Mouse (Mus musculus) CH12F3 (cell line): ENCODE measurements around the gene Aplp2.

Experiments used
- in situ Hi-C: fragments of 300-500 bp; cut with MboI; formaldehyde crosslinking; loops from 2 replicates; pipeline ENCODE4 v1.14.3; 2020; ENCODE audit warnings: low sequenced_read_pairs

The Aplp2 gene

GRCm38 (mm10) chr9:31211690-31212499, at the start of gene Aplp2:
Gene Aplp2 (minus strand): TSS chr9:31211815.
- in situ Hi-C loops = no loop called here

GRCm38 (mm10) chr9:31260219-31260618, 48.6 kb upstream of the Aplp2 start:
- in situ Hi-C loops = no loop called here

- in situ Hi-C loops = no loop called here
Measured at GRCm38 (mm10) chr9:31258237-31258636, 46.6 kb upstream of the Aplp2 start.

GRCm38 (mm10) chr9:31255953-31256352, 44.3 kb upstream of the Aplp2 start:
- in situ Hi-C loops = no loop called here

- in situ Hi-C loops = no loop called here
Measured at GRCm38 (mm10) chr9:31254697-31255004, 43.0 kb upstream of the Aplp2 start.

- in situ Hi-C loops = no loop called here
Measured at GRCm38 (mm10) chr9:31253866-31254696, 42.5 kb upstream of the Aplp2 start.

- in situ Hi-C loops = no loop called here
Measured at GRCm38 (mm10) chr9:31253311-31253734, 41.7 kb upstream of the Aplp2 start.

GRCm38 (mm10) chr9:31252182-31252799, 40.7 kb upstream of the Aplp2 start:
- in situ Hi-C loops = no loop called here

- in situ Hi-C loops = no loop called here
Measured at GRCm38 (mm10) chr9:31247447-31248220, 36.0 kb upstream of the Aplp2 start.

GRCm38 (mm10) chr9:31246421-31246820, 34.8 kb upstream of the Aplp2 start:
- in situ Hi-C loops = no loop called here

GRCm38 (mm10) chr9:31245006-31245405, 33.4 kb upstream of the Aplp2 start:
- in situ Hi-C loops = no loop called here

GRCm38 (mm10) chr9:31243939-31244333, 32.3 kb upstream of the Aplp2 start:
- in situ Hi-C loops = no loop called here

- in situ Hi-C loops = no loop called here
Measured at GRCm38 (mm10) chr9:31243306-31243938, 31.8 kb upstream of the Aplp2 start.

- in situ Hi-C loops = no loop called here
Measured at GRCm38 (mm10) chr9:31241208-31241699, 29.6 kb upstream of the Aplp2 start.

GRCm38 (mm10) chr9:31240522-31241207, 29.1 kb upstream of the Aplp2 start:
- in situ Hi-C loops = no loop called here

GRCm38 (mm10) chr9:31239551-31239950, 27.9 kb upstream of the Aplp2 start:
- in situ Hi-C loops = no loop called here

- in situ Hi-C loops = no loop called here
Measured at GRCm38 (mm10) chr9:31238526-31238925, 26.9 kb upstream of the Aplp2 start.

GRCm38 (mm10) chr9:31236079-31236478, 24.5 kb upstream of the Aplp2 start:
- in situ Hi-C loops = no loop called here

- in situ Hi-C loops = no loop called here
Measured at GRCm38 (mm10) chr9:31235489-31235888, 23.9 kb upstream of the Aplp2 start.

GRCm38 (mm10) chr9:31235030-31235429, 23.4 kb upstream of the Aplp2 start:
- in situ Hi-C loops = no loop called here
